Mouse (Mus musculus): ENCODE measurements at regions not wholly inside any gene's neighbourhood (a gene's known extent, or its start where the extent isn't known, plus 50 kb on each side); places are given as distances from the start of the nearest gene placed in this dataset.

DNA sequence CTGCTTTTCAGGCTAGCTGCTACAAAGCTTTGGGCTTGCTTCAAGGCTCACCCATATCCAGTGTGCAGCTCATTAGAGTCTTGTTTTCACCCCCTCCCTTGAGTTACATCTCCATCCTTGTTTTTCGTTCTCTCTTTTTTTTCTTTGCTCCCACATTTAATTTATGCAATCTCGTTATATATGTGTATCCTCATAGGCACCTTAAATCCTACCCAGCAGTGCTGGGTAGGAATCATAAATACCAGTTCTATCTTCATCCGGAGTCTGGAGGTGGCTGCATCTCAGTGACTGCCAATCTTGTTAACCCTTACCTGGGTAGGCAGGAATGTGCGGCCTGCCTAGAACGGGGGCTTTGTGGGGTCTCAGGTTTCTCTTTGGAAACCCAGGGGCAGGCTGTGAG, 74.0 kb upstream of the Adamts2 start:
- no peak for TF ChIP-seq CTCF (IDR thresholded peaks at IDR 0.05)
- no peak for TF ChIP-seq EP300 (IDR thresholded peaks at IDR 0.05)

Data from lung, postnatal 0 days (tissue).